Mouse (Mus musculus): ENCODE measurements at regions not wholly inside any gene's neighbourhood (a gene's known extent, or its start where the extent isn't known, plus 50 kb on each side); places are given as distances from the start of the nearest gene placed in this dataset.

DNA sequence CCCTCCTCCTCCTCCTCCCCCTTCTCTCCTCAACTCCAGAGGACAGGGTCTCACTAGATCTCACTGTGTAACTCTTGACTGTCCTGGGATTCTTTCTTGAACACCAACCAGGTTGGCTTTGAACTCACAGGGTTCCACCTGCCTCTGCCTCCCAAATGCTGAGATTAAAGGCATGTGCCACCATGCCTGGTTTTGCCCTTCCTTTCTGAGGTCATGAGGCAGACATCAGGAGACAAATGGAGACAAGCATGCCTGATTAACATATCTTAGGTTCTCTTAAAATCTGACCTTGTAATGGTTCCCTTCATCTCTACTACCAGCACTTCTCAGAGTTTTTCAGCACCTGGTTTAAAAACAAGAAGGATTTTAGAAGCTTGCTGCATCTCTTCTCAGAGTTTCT is 143.5 kb downstream of the Gm10260 start:
- TF ChIP-seq POLR2A (IDR thresholded peaks at IDR 0.05; ENCODE audit: control insufficient read depth, low read depth, low read length) = no peak
- no peak for TF ChIP-seq CTCF (IDR thresholded peaks at IDR 0.05; ENCODE audit: control insufficient read depth, insufficient read depth, insufficient replicate concordance, low read depth, low read length)
